Mouse (Mus musculus): ENCODE results near the gene Tubgcp2. TPM values are rescaled to one million over a fixed set of nuclear protein-coding genes. Genes with fewer than 3 reads are reported as not detected.

Tubgcp2 gene
- total RNA-seq, 2 experiments from 2014 or later = 40.8 TPM

- DNase-seq (ENCODE audit: low spot score in 2 of 2) = no peak
Observed at GRCm38 (mm10) chr7:140048361-140049114, 12.1 kb upstream of the Tubgcp2 start, which contains the start of gene Msx3. Msx3 (minus strand) TSS chr7:140049089.

DNA sequence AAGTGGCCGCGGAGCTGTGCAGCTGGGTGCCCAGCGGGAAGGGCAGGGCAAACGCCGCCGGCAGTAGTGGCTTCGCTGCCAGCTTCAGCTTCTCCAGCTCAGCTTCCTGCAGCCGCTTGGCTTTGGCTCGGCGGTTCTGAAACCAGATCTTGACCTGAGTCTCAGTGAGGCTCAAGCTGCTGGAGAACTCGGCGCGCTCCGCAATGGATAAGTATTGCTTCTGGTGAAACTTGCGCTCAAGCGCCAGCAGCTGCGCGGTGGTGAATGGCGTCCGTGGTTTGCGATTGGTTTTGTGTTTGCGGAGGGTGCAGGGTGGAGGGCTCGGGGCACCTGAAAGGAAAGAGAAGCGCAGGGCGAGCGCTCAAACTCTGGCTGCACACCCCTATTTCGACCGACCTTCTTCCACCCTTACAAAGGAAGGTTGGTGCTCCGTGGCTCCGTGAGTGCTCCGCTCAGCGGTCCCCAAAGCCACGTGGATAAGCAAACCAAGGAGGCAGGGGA is 11.4 kb upstream of the Tubgcp2 start:
- no peak for DNase-seq (ENCODE audit: low spot score in 2 of 2)

DNA sequence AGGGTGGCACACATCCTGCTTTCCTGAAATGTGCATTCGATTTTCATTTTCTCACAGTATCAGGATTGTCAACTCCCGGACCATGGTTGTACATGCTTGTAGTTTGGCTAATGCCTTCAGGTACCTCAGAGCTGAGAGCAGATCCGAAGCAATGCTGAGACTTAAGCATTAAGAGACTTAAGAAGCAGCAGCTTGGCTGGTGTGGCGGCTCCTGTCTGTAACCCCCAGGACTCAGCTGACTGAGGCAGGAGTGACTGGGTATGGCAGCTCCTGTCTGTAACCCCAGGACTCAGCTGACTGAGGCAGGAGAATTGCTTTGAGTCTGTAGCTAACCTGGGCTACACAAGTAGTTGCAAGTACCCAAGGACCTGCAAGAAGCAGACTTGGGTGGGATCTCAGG is 9.1 kb upstream of the Tubgcp2 start:
- DNase-seq (ENCODE audit: low spot score in 2 of 2) = no peak

- DNase-seq (ENCODE audit: low spot score in 2 of 2) = no peak
Observed at GRCm38 (mm10) chr7:140042728-140043127, 6.3 kb upstream of the Tubgcp2 start.

GRCm38 (mm10) chr7:140037171-140037555 is 694 bp upstream of the Tubgcp2 start:
- no peak for DNase-seq (ENCODE audit: low spot score in 2 of 2)

DNA sequence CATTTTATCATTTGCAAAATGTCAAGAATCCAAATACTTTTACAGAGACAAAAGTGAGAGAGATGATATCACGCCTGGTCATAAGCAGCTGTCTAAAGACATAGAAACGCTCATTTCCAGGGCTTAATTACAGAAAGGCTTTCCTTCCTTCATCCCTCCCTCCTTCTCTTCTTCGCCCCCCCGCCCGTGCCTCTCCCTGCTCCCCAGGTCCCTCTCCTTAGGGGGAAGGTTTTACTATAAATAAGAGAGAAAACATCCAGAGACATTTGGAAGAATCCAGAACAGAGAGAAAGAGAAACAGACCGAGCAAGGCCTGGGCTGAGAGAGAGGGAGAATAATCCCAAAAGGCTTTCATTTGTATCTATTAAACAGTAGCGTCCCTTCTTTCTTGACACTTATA is 1.0 kb downstream of the Tubgcp2 start:
- no peak for DNase-seq (ENCODE audit: low spot score in 2 of 2)

- no peak for DNase-seq (ENCODE audit: low spot score in 2 of 2)
Observed at GRCm38 (mm10) chr7:140033386-140033785, 3.1 kb downstream of the Tubgcp2 start.

- no peak for DNase-seq (ENCODE audit: low spot score in 2 of 2)
Observed at GRCm38 (mm10) chr7:140032366-140032765, 4.1 kb downstream of the Tubgcp2 start.

GRCm38 (mm10) chr7:140031771-140032170 is 4.7 kb downstream of the Tubgcp2 start:
- no peak for DNase-seq (ENCODE audit: low spot score in 2 of 2)

DNA sequence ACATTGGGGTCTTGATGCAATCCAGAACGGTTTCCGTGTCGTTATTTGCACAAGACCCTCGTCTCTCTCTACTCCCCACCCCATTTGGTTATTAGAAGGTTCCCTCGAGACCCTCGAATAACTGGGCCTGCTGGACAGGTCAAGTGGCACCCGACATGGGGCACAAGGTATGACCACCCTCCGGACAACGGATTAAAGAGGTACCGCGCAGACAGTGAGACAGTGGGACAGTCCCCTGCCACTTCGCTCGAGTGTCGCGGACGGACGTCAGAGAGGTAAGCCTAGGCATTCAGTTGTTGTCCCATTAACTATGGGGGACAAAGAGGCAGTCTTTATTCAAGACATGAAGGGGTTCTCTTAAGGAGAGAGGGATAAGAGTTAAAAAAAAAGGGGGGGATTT is 25.1 kb downstream of the Tubgcp2 start:
- DNase-seq (ENCODE audit: low spot score in 2 of 2) = peak in 1 of 2 experiments; percentile 4

DNA sequence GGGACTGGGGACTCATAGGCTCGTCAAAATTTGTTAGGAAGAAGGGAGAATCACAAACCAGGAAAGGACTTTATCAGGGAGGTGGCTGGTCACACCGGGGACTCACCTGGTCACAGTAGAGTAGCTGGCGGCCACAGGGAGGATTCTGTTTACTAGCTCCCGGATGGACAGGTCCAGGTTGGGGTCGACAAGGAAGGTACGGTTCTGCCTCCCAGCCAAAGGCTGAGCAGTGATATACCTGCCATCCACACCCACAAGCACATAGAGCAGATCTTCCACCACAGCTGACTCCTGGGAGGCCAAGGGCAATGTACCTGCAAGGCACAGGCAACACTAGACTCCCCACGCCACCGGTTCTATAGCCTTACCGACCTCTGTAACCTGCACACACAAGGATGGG is 28.7 kb downstream of the Tubgcp2 start:
- peak in 1 of 2 experiments; percentile 3 for DNase-seq (ENCODE audit: low spot score in 2 of 2)

DNA sequence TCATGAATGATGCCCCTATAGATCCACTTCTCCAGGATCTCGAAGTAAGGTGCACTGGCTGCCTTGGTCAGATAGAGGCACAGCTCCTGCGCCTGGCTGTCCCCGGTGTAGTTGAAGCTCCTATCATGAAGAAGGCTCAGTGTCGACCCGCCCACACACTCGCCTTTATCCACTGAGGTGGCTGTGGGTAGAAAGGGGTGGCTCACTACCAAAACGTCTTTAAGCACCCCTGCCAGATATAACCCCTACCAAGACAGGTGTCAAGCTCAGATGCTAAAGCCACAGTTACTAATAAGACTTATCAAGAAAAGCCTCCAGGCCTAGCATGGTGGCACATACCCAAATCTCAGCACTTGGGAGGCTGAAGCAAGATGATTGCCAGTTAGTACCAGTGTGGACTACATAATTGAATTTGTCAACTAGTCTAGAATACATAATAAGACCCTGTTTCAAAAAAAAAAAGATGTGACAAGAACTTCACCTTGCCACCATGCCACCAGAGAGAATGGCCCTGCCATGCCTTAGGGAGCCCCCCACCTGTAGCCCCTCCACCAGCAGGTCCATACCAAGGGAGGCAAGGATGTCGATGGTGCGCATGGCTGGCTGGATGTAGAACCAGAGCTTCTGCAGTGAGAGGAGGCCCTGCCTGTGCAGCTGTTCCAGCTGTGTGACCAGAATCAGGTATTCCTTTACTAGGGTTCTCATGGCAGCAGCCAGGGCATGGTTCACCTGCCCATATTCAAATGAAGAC is 29.4 kb downstream of the Tubgcp2 start:
- DNase-seq (ENCODE audit: low spot score in 2 of 2) = no peak

DNA sequence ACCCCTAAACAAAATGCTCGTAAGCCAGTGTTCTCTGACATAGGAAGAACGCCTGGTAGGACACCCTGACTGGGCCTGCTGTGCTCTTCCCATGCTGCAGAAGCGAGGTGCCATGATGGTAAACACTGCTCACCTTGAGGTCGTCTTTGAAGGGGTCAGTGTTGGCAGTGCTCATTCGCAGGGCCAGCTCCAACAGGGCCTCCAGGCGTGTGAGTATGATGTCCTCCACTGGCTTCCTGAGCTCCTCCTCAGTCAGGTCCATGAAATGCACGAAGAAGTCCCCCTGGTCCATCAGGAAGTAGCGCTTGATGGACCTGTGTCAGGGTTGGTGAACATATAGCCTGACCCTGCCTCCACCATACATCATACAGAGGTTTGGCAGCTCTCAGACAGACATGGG is 31.8 kb downstream of the Tubgcp2 start:
- no peak for DNase-seq (ENCODE audit: low spot score in 2 of 2)

GRCm38 (mm10) chr7:140001086-140001740 is 35.3 kb downstream of the Tubgcp2 start:
- DNase-seq (ENCODE audit: low spot score in 2 of 2) = no peak

DNA sequence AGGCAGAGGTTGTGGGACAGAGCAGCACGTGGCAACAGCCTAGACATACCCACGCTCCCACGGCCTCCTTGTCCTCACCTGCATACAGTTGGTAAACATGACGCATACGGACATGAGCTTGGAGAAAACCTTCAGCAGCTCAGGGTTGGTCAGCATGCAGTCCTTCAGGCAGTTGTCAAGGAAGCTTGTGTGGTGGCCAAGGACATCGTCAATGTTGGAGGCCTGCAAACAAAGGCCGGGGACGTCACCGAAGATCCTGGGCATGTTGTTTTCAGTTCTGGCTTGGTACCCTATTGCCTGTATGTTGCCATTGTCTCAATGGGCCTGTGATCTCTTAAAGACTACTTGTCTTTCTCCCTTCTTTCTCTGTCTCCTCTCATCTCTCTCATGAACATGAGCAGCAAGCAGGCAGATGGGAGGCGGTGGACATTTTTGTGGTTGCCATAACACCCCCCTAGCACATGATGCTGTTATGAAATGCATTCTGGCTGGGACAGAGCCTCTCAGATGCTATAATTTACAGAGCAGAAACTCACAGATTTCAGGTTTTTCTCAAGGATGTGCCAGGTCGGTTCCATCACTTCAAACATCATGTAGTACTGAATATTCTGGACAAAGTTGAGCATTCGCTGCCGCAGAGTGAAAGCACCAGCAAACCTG is 37.6 kb downstream of the Tubgcp2 start:
- DNase-seq (ENCODE audit: low spot score in 2 of 2) = no peak

GRCm38 (mm10) chr7:139994676-139995075 is 41.8 kb downstream of the Tubgcp2 start:
- peak; percentile 75 to 82 for DNase-seq (ENCODE audit: low spot score in 2 of 2)

DNA sequence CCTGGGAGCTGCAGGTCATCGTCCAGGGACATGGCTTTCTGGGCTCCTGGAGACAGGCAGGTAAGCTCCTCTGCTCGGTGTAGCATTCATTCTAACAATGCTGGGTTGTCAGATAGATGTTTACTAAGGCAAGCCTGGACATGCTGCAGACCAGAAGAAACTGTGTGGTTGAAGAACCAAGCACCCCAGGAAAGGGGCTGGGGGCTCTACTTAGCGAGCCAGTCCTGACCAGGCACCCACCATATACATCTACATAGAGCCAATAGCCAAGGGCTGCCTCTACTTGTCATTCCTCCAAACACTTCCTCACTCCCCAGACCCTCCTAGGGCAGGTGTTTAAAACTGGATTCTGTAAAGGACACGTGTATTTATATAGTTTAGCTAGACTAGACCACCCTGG is 42.3 kb downstream of the Tubgcp2 start:
- DNase-seq (ENCODE audit: low spot score in 2 of 2) = no peak

GRCm38 (mm10) chr7:139993532-139993931 is 42.9 kb downstream of the Tubgcp2 start:
- no peak for DNase-seq (ENCODE audit: low spot score in 2 of 2)

GRCm38 (mm10) chr7:139992406-139992805 is 44.1 kb downstream of the Tubgcp2 start, which contains the start of gene Adam8:
Adam8 (minus strand) TSS chr7:139992562.
- no peak for DNase-seq (ENCODE audit: low spot score in 2 of 2)

GRCm38 (mm10) chr7:139990864-139991394 is 45.5 kb downstream of the Tubgcp2 start:
- no peak for DNase-seq (ENCODE audit: low spot score in 2 of 2)

DNA sequence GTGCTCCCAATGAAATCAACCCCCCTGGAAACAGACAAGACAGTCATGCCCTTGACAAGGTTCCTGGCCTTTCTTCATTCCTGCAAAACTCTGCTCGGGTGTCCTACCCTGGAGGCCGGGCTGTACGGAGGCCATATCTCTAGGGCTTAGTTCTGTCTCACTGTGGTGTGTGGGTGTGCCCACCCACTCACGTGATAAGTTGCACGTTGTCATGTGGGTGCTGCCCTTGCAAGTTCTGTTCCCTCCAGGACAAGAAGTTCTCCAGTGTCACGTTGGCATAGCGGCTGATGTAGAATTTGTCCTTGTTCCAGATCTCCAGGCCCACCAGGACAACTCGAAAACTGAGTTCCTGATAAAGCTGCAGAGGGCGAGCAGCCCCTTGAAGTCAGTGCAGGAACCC is 48.2 kb downstream of the Tubgcp2 start:
- no peak for DNase-seq (ENCODE audit: low spot score in 2 of 2)

Data from layer of hippocampus, postnatal 10 days (tissue).